Mouse (Mus musculus) liver, embryonic 13.5 days (tissue): ENCODE results near the gene Ropn1l. TPM values are rescaled to one million over a fixed set of nuclear protein-coding genes. Genes with fewer than 3 reads are reported as not detected.

Experiments used
- polyA plus RNA-seq: library from polyadenylated mRNA; unstranded; fragments of >200 nt; fragmentation: Nextera tagmentation; extraction: Ambion mirVana; gene quantifications from 2 replicates; pipeline ENCODE4 v1.2.1, GENCODE M21; 2015

Gene Ropn1l
- polyA plus RNA-seq, 1 experiment from 2014 or later: 2.3 TPM

Other genes starting within 250 kb of the Ropn1l start
- 40.4 and 46.6 TPM in 2 replicates for gene Dap, start 229.4 kb downstream of the Ropn1l start, polyA plus RNA-seq
- 0.28 and 0.32 TPM in 2 replicates for gene Ankrd33b, start 86.0 kb downstream of the Ropn1l start, polyA plus RNA-seq
- 12.7 and 16.2 TPM in 2 replicates for gene March6, start 77.3 kb upstream of the Ropn1l start, polyA plus RNA-seq
- gene Cmbl, start 111.7 kb upstream of the Ropn1l start, polyA plus RNA-seq: 5.0 and 5.3 TPM in 2 replicates
- 409 and 450 TPM in 2 replicates for gene Cct5, start 148.1 kb upstream of the Ropn1l start, polyA plus RNA-seq
- gene Fam173b, start 148.1 kb upstream of the Ropn1l start, polyA plus RNA-seq: 9.3 and 10.3 TPM in 2 replicates